Mouse (Mus musculus) midbrain, embryonic 15.5 days (tissue): Measurements from ENCODE around the gene Hadha. TPM values are rescaled to one million over a fixed set of nuclear protein-coding genes. Genes with fewer than 3 reads are reported as not detected.

Experiments used
- ATAC-seq: fragments of 200-750 bp; cut with Nextera tagmentation; replicated peaks from 2 replicates; pipeline ENCODE4 v1.8.0; 2017; ENCODE audit warnings: moderate TSS enrichment
- H3K27ac ChIP-seq: fragments of 300-500 bp; sonication (generic); 2 replicates; pipeline ENCODE4 v1.5.1; 2015; ENCODE audit warnings: mild to moderate bottlenecking, inconsistent platforms
- H3K27me3 ChIP-seq: fragments of 300-500 bp; sonication (generic); replicated peaks from 2 replicates; pipeline ENCODE4 v1.6.1; 2015; ENCODE audit warnings: inconsistent platforms
- H3K36me3 ChIP-seq: fragments of 300-500 bp; sonication (generic); replicated peaks from 2 replicates; pipeline ENCODE4 v1.6.1; 2015; ENCODE audit warnings: inconsistent platforms
- H3K4me1 ChIP-seq: fragments of 300-500 bp; sonication (generic); 2 replicates; pipeline ENCODE4 v1.6.1; 2015; ENCODE audit warnings: inconsistent platforms
- H3K4me2 ChIP-seq: fragments of 300-500 bp; sonication (generic); 2 replicates; pipeline ENCODE4 v1.6.1; 2015; ENCODE audit warnings: inconsistent platforms, mild to moderate bottlenecking, moderate library complexity
- H3K4me3 ChIP-seq: fragments of 300-500 bp; sonication (generic); 2 replicates; pipeline ENCODE4 v1.5.1; 2015; ENCODE audit warnings: mild to moderate bottlenecking, inconsistent platforms
- H3K9ac ChIP-seq: fragments of 300-500 bp; sonication (generic); 2 replicates; pipeline ENCODE4 v1.6.1; 2015; ENCODE audit warnings: mild to moderate bottlenecking, inconsistent platforms
- H3K9me3 ChIP-seq: fragments of 300-500 bp; sonication (generic); 2 replicates; pipeline ENCODE4 v1.6.1; 2016; ENCODE audit warnings: inconsistent platforms
- whole genome bisulfite sequencing: fragments of 180-500 bp; shearing (Covaris S2); methylation state at CpG from one replicate; pipeline ENCODE4 v1.1.7; 2015; ENCODE audit warnings: mixed read lengths; 5-methylcytosine and 5-hydroxymethylcytosine counted together
- polyA plus RNA-seq: library from polyadenylated mRNA; unstranded; fragments of >200 nt; fragmentation: Nextera tagmentation; extraction: Ambion mirVana; gene quantifications from 2 replicates; pipeline ENCODE4 v1.2.1, GENCODE M21; 2015

Hadha gene
- polyA plus RNA-seq: 69.3 and 69.9 TPM in 2 replicates

DNA sequence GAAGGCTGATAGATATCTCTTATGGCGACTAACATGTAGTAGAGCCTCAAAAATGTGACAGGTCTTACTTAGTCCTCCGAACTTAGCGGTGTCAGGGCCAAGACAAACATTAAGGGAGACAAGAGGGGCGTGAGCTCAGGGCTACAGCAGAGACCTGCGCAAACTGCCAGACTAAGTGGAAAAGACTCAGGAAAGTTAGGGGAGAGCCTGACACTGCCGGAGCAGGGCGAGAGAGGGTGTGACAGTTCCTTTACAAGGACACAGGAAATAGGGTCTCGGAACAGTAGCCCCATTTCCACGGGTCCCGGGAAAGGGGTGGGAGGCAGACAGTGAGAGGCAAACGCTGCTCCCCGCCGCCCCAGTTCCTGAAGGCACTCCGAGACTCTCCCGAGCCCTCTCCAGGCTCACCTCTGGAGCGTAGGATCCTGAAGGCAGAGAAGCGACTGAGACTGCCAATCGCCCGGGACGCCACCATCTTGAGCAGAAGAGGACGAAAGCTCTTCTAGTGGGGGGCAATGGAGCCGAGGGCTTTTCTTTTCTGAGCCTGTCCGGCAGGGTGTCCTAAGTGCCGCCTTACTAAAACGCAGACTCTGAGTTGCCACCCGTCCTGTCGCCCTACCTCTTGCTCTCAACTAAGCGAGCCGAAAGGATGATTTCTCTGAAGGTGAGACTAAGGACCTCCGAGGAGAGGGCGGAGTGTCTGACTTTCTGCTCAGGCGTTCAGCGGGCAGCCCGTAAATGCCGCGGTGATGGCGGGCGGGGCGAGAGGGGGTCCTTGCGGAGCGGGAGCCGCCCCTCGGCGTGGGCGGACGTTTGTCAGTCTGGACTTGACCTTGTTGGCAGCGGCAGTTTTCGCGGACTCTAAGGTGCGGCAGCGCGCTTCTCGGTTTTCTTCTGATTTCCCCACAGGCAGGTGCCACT is at the start of gene Hadha, which contains the start of gene Hadhb:
Gene Hadha (minus strand): TSS at position 689 of the 921 bp plus-strand sequence.
Gene Hadhb (plus strand): TSS at position 775 of the 921 bp plus-strand sequence.
- no peaks in the 10 kb centered on the region for H3K9me3 ChIP-seq
- H3K4me1 ChIP-seq: peaks cover 23% of the 10 kb centered on the region
- H3K36me3 ChIP-seq: no peaks in the 10 kb centered on the region
- peak within 1 kb of the TSS; percentile 91 for H3K27ac ChIP-seq
- H3K4me2 ChIP-seq: peak within 1 kb of the TSS; percentile 80
- peak within 1 kb of the TSS; percentile 93 for H3K4me3 ChIP-seq
- peak; percentile 93 for ATAC-seq
- peak within 1 kb of the TSS; percentile 85 for H3K9ac ChIP-seq
- no peaks in the 10 kb centered on the region for H3K27me3 ChIP-seq
- under 1% methylated on average over 53 of the region's 53 CpGs for WGBS

- no peak for ATAC-seq
- Histone ChIP-seq H3K4me3 (no peak overlapping the region), H3K4me2 (no peak overlapping the region), H3K9ac (no peak overlapping the region), H3K4me1 (no peaks in the 10 kb centered on the region), H3K27me3 (no peaks in the 10 kb centered on the region), H3K36me3 (no peaks in the 10 kb centered on the region), H3K9me3 (no peaks in the 10 kb centered on the region), H3K27ac (no peak overlapping the region)
- WGBS: 68% methylated on average over 1 of the region's 1 CpGs
Observed at GRCm38 (mm10) chr5:30204441-30204840, 49.5 kb upstream of the Hadha start.

- Histone ChIP-seq H3K4me1 (no peaks in the 10 kb centered on the region), H3K9me3 (no peaks in the 10 kb centered on the region), H3K4me3 (no peak overlapping the region), H3K4me2 (no peak overlapping the region), H3K9ac (no peak overlapping the region), H3K27ac (no peak overlapping the region), H3K27me3 (no peaks in the 10 kb centered on the region), H3K36me3 (no peaks in the 10 kb centered on the region)
- no peak for ATAC-seq
- WGBS: 79% methylated on average over 10 of the region's 10 CpGs
Observed at GRCm38 (mm10) chr5:30203216-30203885, 48.4 kb upstream of the Hadha start.

DNA sequence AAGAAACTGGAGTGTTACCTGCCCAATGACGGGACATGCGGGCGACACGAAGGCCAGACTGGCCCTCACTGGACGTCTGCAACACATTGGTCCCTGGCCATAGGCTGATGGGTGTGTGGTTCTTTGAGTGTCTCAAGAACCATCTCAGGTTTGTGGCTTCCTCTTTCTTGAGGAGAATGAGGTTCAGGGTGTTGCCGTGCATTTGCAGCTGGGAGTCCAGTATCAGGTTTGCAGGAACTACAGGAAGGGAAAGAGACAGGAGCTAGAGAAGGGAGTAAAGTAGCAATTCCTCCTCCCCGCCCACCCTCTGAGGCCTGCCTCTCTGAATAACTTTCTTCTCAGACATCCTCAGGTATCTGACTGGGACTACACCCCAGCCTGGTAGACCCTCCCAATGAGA is 47.3 kb upstream of the Hadha start:
- WGBS: 90% methylated on average over 7 of the region's 7 CpGs

DNA sequence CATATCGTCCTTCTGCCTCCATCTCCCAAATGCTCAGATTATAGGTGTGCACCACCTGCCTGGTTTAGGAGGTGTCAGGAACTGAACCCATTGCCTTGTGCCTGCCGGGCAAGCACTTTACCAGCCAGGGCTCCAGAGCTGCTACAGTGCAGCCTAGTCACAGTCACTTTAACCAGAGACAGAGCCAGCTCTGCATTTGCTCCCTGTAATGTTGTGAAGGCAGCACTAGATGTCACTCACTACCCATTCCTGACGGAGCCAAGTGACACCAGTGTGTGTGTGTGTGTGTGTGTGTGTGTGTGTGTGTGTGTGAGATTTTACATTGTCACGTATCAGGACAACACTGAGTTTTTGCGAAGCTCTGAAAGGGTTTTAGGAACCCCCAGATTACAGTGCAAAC is 46.6 kb upstream of the Hadha start:
- Histone ChIP-seq H3K4me3 (no peak overlapping the region), H3K27me3 (no peaks in the 10 kb centered on the region), H3K9me3 (no peaks in the 10 kb centered on the region), H3K36me3 (no peaks in the 10 kb centered on the region), H3K27ac (no peak overlapping the region), H3K4me1 (no peaks in the 10 kb centered on the region), H3K4me2 (no peak overlapping the region), H3K9ac (no peak overlapping the region)
- 46% methylated on average over 5 of the region's 5 CpGs for WGBS
- peak; percentile 87 for ATAC-seq

More for the DNA sequence above, 47.3 kb upstream of the Hadha start:
- no peaks in the 10 kb centered on the region for H3K36me3 ChIP-seq
- H3K4me3 ChIP-seq: no peak overlapping the region
- H3K27ac ChIP-seq: no peak overlapping the region
- no peak overlapping the region for H3K9ac ChIP-seq
- H3K9me3 ChIP-seq: no peaks in the 10 kb centered on the region
- ATAC-seq: no peak
- no peak overlapping the region for H3K4me2 ChIP-seq
- no peaks in the 10 kb centered on the region for H3K27me3 ChIP-seq
- no peaks in the 10 kb centered on the region for H3K4me1 ChIP-seq

DNA sequence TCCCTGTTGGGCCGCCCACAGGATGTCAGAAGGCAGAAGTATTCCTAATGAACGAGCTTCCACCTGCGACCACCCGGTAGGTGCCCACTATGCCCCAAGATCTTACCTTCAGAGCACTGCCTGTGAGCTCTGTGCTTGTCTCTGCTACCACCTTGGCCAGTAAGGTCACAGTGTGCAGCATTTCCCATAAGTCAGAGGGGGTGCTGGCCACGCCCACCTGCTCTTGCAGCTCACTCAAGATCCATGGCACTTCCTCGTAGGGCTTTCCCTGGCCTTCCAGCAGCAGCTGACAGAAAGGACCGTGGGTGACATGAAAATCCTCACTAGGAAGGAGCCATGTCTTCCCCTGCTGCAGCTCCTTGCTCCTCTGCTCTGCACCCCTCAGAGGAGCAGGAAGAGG is 43.3 kb upstream of the Hadha start:
- no peak overlapping the region for H3K27ac ChIP-seq
- no peak overlapping the region for H3K4me2 ChIP-seq
- H3K4me1 ChIP-seq: no peaks in the 10 kb centered on the region
- WGBS: 80% methylated on average over 7 of the region's 7 CpGs
- no peaks in the 10 kb centered on the region for H3K36me3 ChIP-seq
- no peak overlapping the region for H3K4me3 ChIP-seq
- no peaks in the 10 kb centered on the region for H3K27me3 ChIP-seq
- no peaks in the 10 kb centered on the region for H3K9me3 ChIP-seq
- no peak for ATAC-seq
- H3K9ac ChIP-seq: no peak overlapping the region

DNA sequence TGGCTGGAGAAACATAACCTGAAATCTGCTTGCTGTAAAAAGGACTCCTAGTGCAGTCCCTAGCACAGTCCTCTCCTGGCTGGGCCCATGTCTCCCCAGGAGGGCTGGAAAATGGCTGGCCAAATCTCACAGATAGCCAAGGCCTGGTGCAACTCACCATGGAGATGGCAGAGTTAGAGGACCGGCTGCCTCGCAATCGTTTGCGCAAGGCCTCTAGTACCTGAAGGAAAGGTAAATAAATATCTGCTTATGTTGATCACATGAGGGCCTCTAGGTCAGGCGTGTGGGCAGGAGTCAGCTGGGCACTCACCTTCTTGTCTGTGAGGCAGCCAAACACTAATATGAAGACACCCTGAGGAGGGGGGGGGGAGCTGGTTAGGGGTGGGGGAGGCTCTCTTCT is 40.4 kb upstream of the Hadha start:
- H3K9me3 ChIP-seq: no peaks in the 10 kb centered on the region
- H3K9ac ChIP-seq: no peak overlapping the region
- no peaks in the 10 kb centered on the region for H3K4me1 ChIP-seq
- 90% methylated on average over 5 of the region's 5 CpGs for WGBS
- no peak overlapping the region for H3K4me2 ChIP-seq
- H3K4me3 ChIP-seq: no peak overlapping the region
- no peak for ATAC-seq
- no peak overlapping the region for H3K27ac ChIP-seq
- H3K27me3 ChIP-seq: no peaks in the 10 kb centered on the region
- H3K36me3 ChIP-seq: no peaks in the 10 kb centered on the region

GRCm38 (mm10) chr5:30192452-30192851 is 37.5 kb upstream of the Hadha start:
- Histone ChIP-seq H3K36me3 (peaks cover 7% of the 10 kb centered on the region; the same call in 1 of the 2 replicates), H3K9ac (no peak overlapping the region), H3K27me3 (no peaks in the 10 kb centered on the region), H3K4me2 (no peak overlapping the region), H3K4me3 (no peak overlapping the region), H3K4me1 (no peaks in the 10 kb centered on the region), H3K9me3 (no peaks in the 10 kb centered on the region), H3K27ac (no peak overlapping the region)
- WGBS: 85% methylated on average over 1 of the region's 1 CpGs
- no peak for ATAC-seq

- Histone ChIP-seq H3K27me3 (no peaks in the 10 kb centered on the region), H3K9ac (no peak overlapping the region)
Observed at GRCm38 (mm10) chr5:30187687-30188485, 32.9 kb upstream of the Hadha start.

GRCm38 (mm10) chr5:30175811-30176210 is 20.8 kb upstream of the Hadha start:
- H3K27me3 ChIP-seq: no peaks in the 10 kb centered on the region
- no peaks in the 10 kb centered on the region for H3K4me1 ChIP-seq
- ATAC-seq: no peak
- no peak overlapping the region for H3K27ac ChIP-seq
- H3K4me2 ChIP-seq: no peak overlapping the region
- no peak overlapping the region for H3K4me3 ChIP-seq
- no peaks in the 10 kb centered on the region for H3K9me3 ChIP-seq
- WGBS: 89% methylated on average over 4 of the region's 4 CpGs
- peaks cover 38% of the 10 kb centered on the region for H3K36me3 ChIP-seq
- no peak overlapping the region for H3K9ac ChIP-seq

More at GRCm38 (mm10) chr5:30187687-30188485, 32.9 kb upstream of the Hadha start:
- WGBS: 95% methylated on average over 12 of the region's 12 CpGs
- no peak overlapping the region for H3K4me2 ChIP-seq
- no peak for ATAC-seq
- H3K36me3 ChIP-seq: peaks cover 25% of the 10 kb centered on the region
- no peak overlapping the region for H3K27ac ChIP-seq
- H3K9me3 ChIP-seq: no peaks in the 10 kb centered on the region
- H3K4me1 ChIP-seq: no peaks in the 10 kb centered on the region
- H3K4me3 ChIP-seq: no peak overlapping the region

GRCm38 (mm10) chr5:30172931-30173692 is 18.1 kb upstream of the Hadha start:
- Histone ChIP-seq H3K4me1 (no peaks in the 10 kb centered on the region), H3K4me3 (no peak overlapping the region), H3K27ac (no peak overlapping the region), H3K9ac (no peak overlapping the region), H3K36me3 (peaks cover 43% of the 10 kb centered on the region), H3K27me3 (no peaks in the 10 kb centered on the region), H3K4me2 (no peak overlapping the region), H3K9me3 (no peaks in the 10 kb centered on the region)
- WGBS: 56% methylated on average over 20 of the region's 20 CpGs
- ATAC-seq: no peak
